Mouse (Mus musculus) erythroblast, embryonic 14.5 days (primary cell): Measurements from ENCODE around the gene Akt1. TPM values are rescaled to one million over a fixed set of nuclear protein-coding genes. Genes with fewer than 3 reads are reported as not detected.

Experiments
- H3K27me3 ChIP-seq: 2 replicates; pipeline ENCODE4 v1.6.1; 2012; ENCODE audit warnings: inconsistent platforms; ENCODE audit not compliant: control insufficient read depth
- H3K36me3 ChIP-seq: 2 replicates; pipeline ENCODE4 v1.6.1; 2012; ENCODE audit warnings: mild to moderate bottlenecking, inconsistent platforms; ENCODE audit not compliant: control insufficient read depth
- H3K4me1 ChIP-seq: 2 replicates; pipeline ENCODE4 v1.6.1; 2012; ENCODE audit warnings: inconsistent platforms; ENCODE audit not compliant: control insufficient read depth
- H3K4me3 ChIP-seq: replicated peaks from 2 replicates; pipeline ENCODE3; 2012; ENCODE audit warnings: moderate library complexity, mild to moderate bottlenecking, inconsistent platforms
- H3K9me3 ChIP-seq: 2 replicates; pipeline ENCODE4 v1.6.1; 2012; ENCODE audit warnings: low read length, inconsistent platforms, mixed read lengths; ENCODE audit not compliant: control insufficient read depth
- GATA1 ChIP-seq: IDR thresholded peaks from 2 replicates; pipeline ENCODE4 v1.6.1; 2012; ENCODE audit warnings: low read length, inconsistent platforms, mixed read lengths
- TAL1 ChIP-seq: IDR thresholded peaks from 3 replicates; pipeline ENCODE4 v1.6.1; 2012; ENCODE audit warnings: low read length, inconsistent platforms, mixed read lengths
- polyA plus RNA-seq: library from polyadenylated mRNA; stranded (reverse); fragments of >175 nt; gene quantifications from 2 replicates; pipeline ENCODE4 v1.2.3, GENCODE M21; 2012

Gene Akt1
- polyA plus RNA-seq, 1 experiment = 15.2 TPM

- no peaks in the 10 kb centered on the region for H3K36me3 ChIP-seq
- no peaks in the 10 kb centered on the region for H3K9me3 ChIP-seq
- no peak for TF ChIP-seq GATA1
- TF ChIP-seq TAL1 = no peak
- no peak overlapping the region for H3K4me3 ChIP-seq
- H3K4me1 ChIP-seq = peaks cover 21% of the 10 kb centered on the region
- H3K27me3 ChIP-seq = peaks cover 14% of the 10 kb centered on the region
Measured at GRCm38 (mm10) chr12:112625700-112626099, 49.0 kb downstream of the Akt1 start.

DNA sequence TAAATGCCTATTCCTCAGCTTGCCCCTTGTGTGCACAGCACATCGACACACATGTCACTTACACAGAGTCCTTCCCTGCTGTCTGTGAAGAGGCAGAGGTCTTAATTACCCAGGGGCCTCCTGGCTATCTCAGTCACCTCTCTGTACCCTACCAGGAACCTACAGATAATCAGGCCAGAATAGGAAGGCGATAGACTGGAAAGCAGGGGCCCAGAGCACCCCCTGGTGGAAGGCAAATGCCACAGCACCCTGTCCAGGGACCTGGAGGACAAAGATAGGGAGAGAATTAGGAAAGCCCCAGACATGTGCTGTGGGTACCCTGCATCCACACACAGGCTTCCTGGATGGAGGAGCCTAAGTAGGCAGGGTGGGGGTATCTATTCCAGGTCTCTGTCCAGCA lies 50.9 kb downstream of the Akt1 start:
- H3K36me3 ChIP-seq = no peaks in the 10 kb centered on the region
- TF ChIP-seq GATA1 (no peak), TAL1 (no peak)
- H3K4me3 ChIP-seq = no peak overlapping the region
- H3K27me3 ChIP-seq = peaks cover 33% of the 10 kb centered on the region
- no peaks in the 10 kb centered on the region for H3K9me3 ChIP-seq
- peaks cover 27% of the 10 kb centered on the region for H3K4me1 ChIP-seq

GRCm38 (mm10) chr12:112621900-112622299 lies 52.8 kb downstream of the Akt1 start:
- Histone ChIP-seq H3K27me3 (peaks cover 41% of the 10 kb centered on the region), H3K4me1 (peaks cover 31% of the 10 kb centered on the region)
- TF ChIP-seq TAL1 = no peak
- no peak for TF ChIP-seq GATA1

DNA sequence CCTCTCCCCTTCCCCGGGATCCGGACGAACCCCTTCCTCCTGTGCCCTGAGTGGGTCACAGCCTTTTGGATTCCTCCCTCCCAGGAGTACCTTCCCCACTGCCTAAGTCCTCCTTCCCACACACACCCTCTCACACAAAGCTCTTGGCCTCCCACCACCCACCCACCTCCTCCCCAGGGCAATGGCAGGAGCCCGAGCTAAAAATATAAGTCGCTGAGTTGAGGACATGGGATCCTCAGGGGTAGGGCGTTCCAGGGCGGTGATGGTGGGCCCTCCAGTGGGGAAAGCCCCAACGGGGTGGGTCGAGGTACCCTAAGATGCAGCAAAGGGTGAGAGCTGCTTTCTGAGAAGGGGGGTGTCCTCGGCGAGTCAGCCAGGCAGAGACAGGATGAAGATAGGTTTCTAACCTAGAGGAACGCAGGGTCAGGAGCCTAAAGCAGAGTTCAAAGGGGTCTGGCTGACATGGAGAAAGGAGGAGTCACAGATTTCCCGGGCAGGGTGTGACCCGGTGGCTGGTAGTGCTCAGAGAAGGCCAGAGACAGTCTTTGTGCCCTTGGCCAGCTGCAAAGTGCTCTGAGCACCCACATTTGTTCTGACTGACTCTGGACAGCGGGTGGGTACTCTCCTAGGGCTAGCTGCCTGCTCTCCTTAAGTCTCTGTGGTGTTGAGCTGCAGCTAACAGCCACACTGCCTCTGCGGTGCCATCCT lies 54.2 kb downstream of the Akt1 start:
- peaks cover 31% of the 10 kb centered on the region for H3K4me1 ChIP-seq
- peaks cover 41% of the 10 kb centered on the region for H3K27me3 ChIP-seq
- peak overlapping the region; percentile 41 for H3K4me3 ChIP-seq
- TF ChIP-seq TAL1 (no peak), GATA1 (no peak)
- no peaks in the 10 kb centered on the region; the same call in 1 of the 2 replicates for H3K9me3 ChIP-seq
- H3K36me3 ChIP-seq = no peaks in the 10 kb centered on the region

More at GRCm38 (mm10) chr12:112621900-112622299, 52.8 kb downstream of the Akt1 start:
- Histone ChIP-seq H3K4me3 (no peak overlapping the region), H3K9me3 (no peaks in the 10 kb centered on the region), H3K36me3 (no peaks in the 10 kb centered on the region)

DNA sequence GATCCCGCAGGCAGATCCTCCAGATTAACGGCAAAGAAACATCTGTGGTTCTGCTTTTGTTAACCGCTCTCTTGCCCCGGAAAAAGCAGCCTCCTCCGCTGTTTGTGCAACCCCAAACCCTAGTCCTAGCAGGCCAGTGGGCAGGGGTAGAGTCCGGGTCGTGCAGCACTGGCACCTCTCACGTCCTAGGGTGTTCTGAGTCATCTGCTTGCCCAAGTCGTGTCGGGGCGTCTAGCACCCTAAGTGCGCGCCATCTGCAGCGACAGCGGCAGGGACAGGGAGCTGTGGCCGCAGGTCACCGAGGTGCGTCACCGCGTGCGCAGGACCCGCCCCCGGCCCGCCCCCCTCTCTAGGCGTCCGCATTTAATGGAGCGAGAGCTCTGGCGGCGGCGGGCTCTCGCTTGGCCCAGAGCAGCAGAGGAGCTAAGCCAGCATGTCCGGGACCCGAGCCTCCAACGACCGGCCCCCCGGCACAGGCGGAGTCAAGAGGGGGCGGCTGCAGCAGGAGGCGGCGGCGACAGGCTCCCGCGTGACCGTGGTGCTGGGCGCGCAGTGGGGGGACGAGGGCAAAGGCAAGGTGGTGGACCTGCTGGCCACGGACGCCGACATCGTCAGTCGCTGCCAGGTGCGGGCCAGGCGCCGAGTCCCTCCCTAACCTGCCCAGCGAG lies 54.9 kb downstream of the Akt1 start, which contains the start of gene Adssl1:
Gene Adssl1 (plus strand): TSS at position 360 of the 668 bp plus-strand sequence.
- peaks cover 31% of the 10 kb centered on the region for H3K4me1 ChIP-seq
- TF ChIP-seq TAL1 (no peak), GATA1 (no peak)
- no peaks in the 10 kb centered on the region for H3K36me3 ChIP-seq
- peaks cover 41% of the 10 kb centered on the region for H3K27me3 ChIP-seq
- no peaks in the 10 kb centered on the region; the same call in 1 of the 2 replicates for H3K9me3 ChIP-seq
- peak within 1 kb of the TSS; percentile 41 for H3K4me3 ChIP-seq

DNA sequence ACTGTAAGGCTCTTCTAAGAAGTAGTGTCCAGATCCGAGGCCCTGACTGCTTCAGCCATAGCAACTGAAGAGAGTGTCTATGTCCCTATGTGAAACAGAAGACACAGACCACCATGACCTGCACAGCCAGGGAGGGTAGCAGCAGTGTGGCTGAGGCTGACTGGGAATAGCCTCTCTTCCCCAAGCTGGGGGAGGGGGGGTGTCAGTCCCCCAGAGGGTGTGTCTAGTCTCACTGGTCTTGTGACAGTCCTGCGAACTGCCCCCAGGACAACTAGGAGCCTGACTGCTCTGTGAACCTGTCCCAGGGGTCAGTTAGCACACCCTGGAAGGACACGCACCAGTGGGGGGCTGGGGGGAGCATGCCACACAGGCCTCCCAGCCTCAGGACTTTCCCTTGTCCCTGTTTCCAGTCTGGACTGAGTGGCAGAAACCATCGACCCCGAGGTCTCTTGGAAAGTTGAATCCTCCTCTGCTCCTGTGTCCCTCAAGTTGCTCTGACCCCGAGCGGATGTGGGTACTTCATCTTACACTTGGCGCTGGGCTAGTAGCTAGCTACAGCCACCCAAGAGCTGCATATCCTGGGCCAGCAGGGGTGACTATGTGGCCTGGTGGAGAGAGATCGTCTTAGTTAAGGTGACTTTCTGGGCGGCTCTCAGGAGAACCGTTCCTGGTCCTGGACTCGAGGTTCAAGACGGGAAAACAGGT lies 55.6 kb downstream of the Akt1 start:
- H3K4me3 ChIP-seq = peak overlapping the region; percentile 41
- H3K27me3 ChIP-seq = peaks cover 41% of the 10 kb centered on the region
- peaks cover 31% of the 10 kb centered on the region for H3K4me1 ChIP-seq
- no peak for TF ChIP-seq GATA1
- no peak for TF ChIP-seq TAL1
- no peaks in the 10 kb centered on the region for H3K36me3 ChIP-seq
- no peaks in the 10 kb centered on the region; the same call in 1 of the 2 replicates for H3K9me3 ChIP-seq

DNA sequence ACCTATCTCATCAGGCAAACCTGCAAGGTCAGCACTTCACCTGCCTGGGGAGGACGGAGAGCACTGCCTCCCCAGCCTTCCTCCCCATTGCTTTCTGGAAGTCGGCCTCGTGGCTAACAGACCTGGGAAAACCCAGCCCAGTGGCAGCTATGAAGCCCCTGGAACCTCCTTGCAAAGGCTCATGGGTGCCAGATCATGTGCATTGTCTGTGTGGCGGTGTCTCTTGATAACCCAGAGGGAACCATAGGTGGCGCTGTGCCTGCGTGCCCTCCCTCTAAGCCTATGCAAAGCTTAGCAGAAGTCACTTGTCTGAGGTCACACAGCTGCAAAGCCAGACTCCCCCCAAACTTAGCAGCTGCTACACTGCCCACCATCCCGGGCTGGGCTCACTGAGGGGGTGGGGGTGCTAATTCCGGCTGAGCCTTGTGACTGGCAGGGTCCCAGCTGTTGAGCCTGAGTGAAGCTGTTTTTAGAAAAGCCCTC lies 56.7 kb downstream of the Akt1 start:
- Histone ChIP-seq H3K4me1 (peaks cover 25% of the 10 kb centered on the region), H3K9me3 (no peaks in the 10 kb centered on the region; the same call in 1 of the 2 replicates), H3K4me3 (no peak overlapping the region), H3K36me3 (no peaks in the 10 kb centered on the region; the same call in 1 of the 2 replicates), H3K27me3 (peaks cover 41% of the 10 kb centered on the region)
- TF ChIP-seq TAL1 = no peak
- no peak for TF ChIP-seq GATA1

- Histone ChIP-seq H3K36me3 (peaks cover 3% of the 10 kb centered on the region; the same call in 1 of the 2 replicates), H3K4me1 (peaks cover 25% of the 10 kb centered on the region), H3K27me3 (peaks cover 37% of the 10 kb centered on the region), H3K4me3 (no peak overlapping the region), H3K9me3 (no peaks in the 10 kb centered on the region; the same call in 1 of the 2 replicates)
- TF ChIP-seq GATA1 (no peak), TAL1 (no peak)
Measured at GRCm38 (mm10) chr12:112617184-112617583, 57.5 kb downstream of the Akt1 start.
